Mouse (Mus musculus): ENCODE measurements at regions not wholly inside any gene's neighbourhood (a gene's known extent, or its start where the extent isn't known, plus 50 kb on each side); places are given as distances from the start of the nearest gene placed in this dataset.

DNA sequence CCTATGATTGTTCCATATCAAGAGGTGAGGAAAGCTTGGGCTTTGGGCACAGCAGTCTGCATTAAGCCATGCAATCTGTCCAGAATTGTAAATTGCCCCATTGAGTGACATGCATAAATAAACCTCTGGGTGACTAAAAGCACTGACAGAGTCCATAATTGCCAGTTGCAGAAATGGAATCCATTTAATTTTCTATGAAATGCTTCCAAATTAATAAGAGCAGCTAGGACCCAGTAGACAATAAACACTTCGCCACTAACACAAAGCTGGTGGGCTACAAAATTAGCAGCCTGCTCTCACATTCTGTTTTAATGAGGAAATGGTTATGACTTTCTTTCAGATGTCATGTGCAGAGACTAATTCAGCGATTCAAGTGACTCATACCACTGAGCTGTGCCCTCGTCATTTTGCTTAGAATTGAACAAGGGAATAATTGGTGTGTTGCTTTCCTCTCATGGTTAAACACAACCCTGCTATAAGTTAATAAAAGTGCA is 407.6 kb upstream of the Ddi1 start:
- no peak for TF ChIP-seq CTCF (IDR thresholded peaks at IDR 0.05; ENCODE audit: low read depth)
- no peak for TF ChIP-seq EP300 (IDR thresholded peaks at IDR 0.05; ENCODE audit: low read depth)

Data from heart, postnatal 0 days (tissue).